Mouse (Mus musculus): ENCODE measurements at regions not wholly inside any gene's neighbourhood (a gene's known extent, or its start where the extent isn't known, plus 50 kb on each side); places are given as distances from the start of the nearest gene placed in this dataset.

DNA sequence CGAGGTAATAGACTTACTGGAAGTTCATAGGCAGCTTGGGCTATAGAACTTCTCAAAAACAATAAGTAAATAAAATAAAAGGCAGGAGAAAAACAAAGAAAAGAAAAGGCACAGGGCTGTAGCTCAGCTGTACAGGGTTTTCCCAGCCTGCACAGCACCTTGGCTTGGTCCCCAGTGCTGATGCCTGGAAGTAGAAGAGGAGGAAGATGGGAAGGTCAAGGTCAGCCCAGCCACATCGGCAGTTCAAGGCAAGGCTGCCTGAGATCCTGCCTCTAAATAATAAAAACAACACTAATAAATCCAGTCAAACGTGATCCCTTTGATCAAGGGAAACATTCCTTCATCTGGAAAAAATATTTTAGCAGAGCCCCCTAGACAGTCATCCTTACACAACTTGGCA lies 103.1 kb downstream of the Cenpf start:
- no peaks in the 10 kb centered on the region for H3K27me3 ChIP-seq (ENCODE audit: insufficient read depth, low read length)
- no peak overlapping the region for H3K9ac ChIP-seq (ENCODE audit: low read depth, low read length)
- DNase-seq (ENCODE audit: low spot score) (no peak), ATAC-seq (replicated peaks; ENCODE audit: low FRiP score, low read depth) (no peak)
- no peak for TF ChIP-seq CTCF (IDR thresholded peaks at IDR 0.05; ENCODE audit: low read depth)
- H3K9me3 ChIP-seq (replicated peaks; ENCODE audit: low read length), result no peaks in the 10 kb centered on the region
- H3K27ac ChIP-seq, result no peak overlapping the region
- H3K36me3 ChIP-seq (ENCODE audit: insufficient read depth, low read length), result no peaks in the 10 kb centered on the region
- WGBS, result 34% methylated on average over 3 of the region's 3 CpGs
- H3K4me1 ChIP-seq (replicated peaks; ENCODE audit: insufficient read depth, low read length), result no peaks in the 10 kb centered on the region
- H3K4me2 ChIP-seq (ENCODE audit: low read length), result no peak overlapping the region
- no peak overlapping the region for H3K4me3 ChIP-seq (replicated peaks; ENCODE audit: low read depth, low read length)

GRCm38 (mm10) chr1:189581427-189581826 lies 106.5 kb downstream of the Cenpf start:
- Histone ChIP-seq H3K36me3 (ENCODE audit: insufficient read depth, low read length) (no peaks in the 10 kb centered on the region), H3K4me2 (ENCODE audit: low read length) (no peak overlapping the region), H3K9ac (ENCODE audit: low read depth, low read length) (no peak overlapping the region), H3K27me3 (ENCODE audit: insufficient read depth, low read length) (no peaks in the 10 kb centered on the region), H3K27ac (no peak overlapping the region), H3K4me1 (replicated peaks; ENCODE audit: insufficient read depth, low read length) (no peaks in the 10 kb centered on the region), H3K9me3 (replicated peaks; ENCODE audit: low read length) (no peaks in the 10 kb centered on the region), H3K4me3 (replicated peaks; ENCODE audit: low read depth, low read length) (no peak overlapping the region)
- ATAC-seq (replicated peaks; ENCODE audit: low FRiP score, low read depth) (no peak), DNase-seq (ENCODE audit: low spot score) (no peak)
- WGBS, result 96% methylated on average over 4 of the region's 4 CpGs
- TF ChIP-seq CTCF (IDR thresholded peaks at IDR 0.05; ENCODE audit: low read depth), result no peak

DNA sequence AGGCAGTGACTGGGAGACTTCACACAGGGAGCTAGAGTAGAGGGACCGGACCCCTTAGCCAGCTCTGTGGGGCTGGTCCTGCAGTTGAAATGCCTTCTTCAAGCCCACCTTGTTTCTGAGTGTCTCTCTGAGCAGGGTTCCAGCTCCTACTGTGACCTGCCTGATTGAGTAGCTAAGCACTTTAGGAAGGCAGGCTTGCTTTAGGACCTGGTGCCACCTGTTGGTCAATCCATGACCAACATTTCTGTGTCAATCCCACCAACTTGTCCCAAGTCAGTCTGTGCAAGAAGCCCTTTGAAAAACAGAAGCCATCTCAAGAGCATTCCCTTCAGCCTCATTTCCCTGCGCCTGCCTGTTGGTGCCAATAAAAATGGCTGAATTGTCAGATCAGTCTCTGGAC lies 108.5 kb downstream of the Cenpf start:
- H3K9ac ChIP-seq (ENCODE audit: low read depth, low read length), result no peak overlapping the region
- no peaks in the 10 kb centered on the region for H3K9me3 ChIP-seq (replicated peaks; ENCODE audit: low read length)
- no peak overlapping the region for H3K27ac ChIP-seq
- no peaks in the 10 kb centered on the region for H3K27me3 ChIP-seq (ENCODE audit: insufficient read depth, low read length)
- no peak overlapping the region for H3K4me3 ChIP-seq (replicated peaks; ENCODE audit: low read depth, low read length)
- 66% methylated on average over 2 of the region's 2 CpGs for WGBS
- H3K36me3 ChIP-seq (ENCODE audit: insufficient read depth, low read length), result no peaks in the 10 kb centered on the region
- peak; percentile 87 for TF ChIP-seq CTCF (IDR thresholded peaks at IDR 0.05; ENCODE audit: low read depth)
- peak; percentile 86 for DNase-seq (ENCODE audit: low spot score)
- no peak for ATAC-seq (replicated peaks; ENCODE audit: low FRiP score, low read depth)
- no peak overlapping the region for H3K4me2 ChIP-seq (ENCODE audit: low read length)
- H3K4me1 ChIP-seq (replicated peaks; ENCODE audit: insufficient read depth, low read length), result no peaks in the 10 kb centered on the region

DNA sequence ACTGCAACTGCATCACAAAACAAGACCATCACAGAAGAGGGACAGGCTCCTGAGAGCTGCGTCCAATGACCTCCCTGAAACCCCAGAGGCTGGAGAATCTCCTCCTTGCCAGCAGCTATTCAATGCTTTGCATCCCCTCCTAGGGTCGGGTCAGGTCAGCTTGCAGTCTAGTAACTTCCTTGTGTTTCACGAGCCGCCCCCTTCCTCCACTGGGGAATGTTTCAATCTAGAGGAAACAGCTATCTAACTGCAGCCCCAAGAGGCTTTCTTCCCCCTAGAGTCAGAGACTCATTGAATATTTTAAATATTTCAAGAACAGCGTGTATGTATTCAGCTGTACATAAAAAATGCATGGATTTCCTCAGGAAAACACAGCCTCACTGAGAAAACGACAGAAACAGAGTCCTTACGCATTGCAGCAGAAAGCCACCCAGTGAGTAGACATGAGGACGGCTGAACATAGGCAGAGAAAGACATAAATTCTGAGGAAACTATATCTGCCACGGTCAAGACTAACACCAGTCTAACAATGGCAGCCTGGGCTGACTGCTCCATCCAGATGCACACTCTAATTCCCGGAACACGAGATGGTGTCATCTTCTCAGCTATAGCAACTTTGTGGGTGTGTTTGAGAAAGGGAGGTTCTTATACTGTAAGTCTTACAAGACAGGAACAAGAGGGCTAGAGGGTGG lies 111.4 kb downstream of the Cenpf start:
- peak; percentile 90 for DNase-seq (ENCODE audit: low spot score)
- no peak; the same call in 1 of the 2 replicates for TF ChIP-seq CTCF (IDR thresholded peaks at IDR 0.05; ENCODE audit: low read depth)

DNA sequence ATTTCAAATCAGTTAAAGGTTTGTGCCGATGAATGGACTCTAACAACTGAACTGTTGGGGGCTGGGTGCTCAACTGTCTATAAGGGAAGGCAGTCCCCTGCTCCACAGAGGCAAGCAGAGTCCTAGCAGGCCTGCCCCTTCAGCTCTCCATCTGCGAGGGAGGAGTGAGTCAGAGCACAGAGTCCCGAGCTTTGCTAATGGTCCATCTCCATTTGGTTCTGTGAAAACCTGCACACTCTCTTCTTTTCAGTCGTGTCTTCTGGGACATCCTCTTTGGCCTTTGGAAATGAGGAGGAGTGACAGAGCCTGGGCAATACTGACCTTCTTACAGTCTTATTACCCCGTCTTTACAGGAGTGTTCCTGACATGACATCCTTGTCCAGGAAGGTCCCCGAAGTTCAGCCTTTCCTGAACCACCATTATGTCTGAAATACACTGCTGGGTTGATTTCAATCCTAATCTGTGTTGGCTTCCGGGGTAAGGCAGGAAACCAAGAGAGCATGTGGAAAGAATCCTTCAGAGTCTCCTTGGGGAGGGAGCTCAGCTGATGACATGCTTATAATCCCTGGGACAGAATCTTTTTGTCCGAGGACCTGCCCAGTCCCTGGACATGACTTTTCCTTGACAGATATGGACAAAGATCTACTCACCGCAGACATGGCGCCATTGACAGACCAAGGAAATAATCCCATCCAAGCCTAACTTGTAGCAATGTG lies 112.2 kb downstream of the Cenpf start:
- no peak overlapping the region for H3K4me3 ChIP-seq (replicated peaks; ENCODE audit: low read depth, low read length)
- ATAC-seq (replicated peaks; ENCODE audit: low FRiP score, low read depth) (no peak), DNase-seq (ENCODE audit: low spot score) (no peak)
- no peaks in the 10 kb centered on the region for H3K27me3 ChIP-seq (ENCODE audit: insufficient read depth, low read length)
- H3K9ac ChIP-seq (ENCODE audit: low read depth, low read length), result no peak overlapping the region
- no peaks in the 10 kb centered on the region for H3K9me3 ChIP-seq (replicated peaks; ENCODE audit: low read length)
- no peaks in the 10 kb centered on the region for H3K4me1 ChIP-seq (replicated peaks; ENCODE audit: insufficient read depth, low read length)
- H3K27ac ChIP-seq, result peak overlapping the region; percentile 42; the same call in 1 of the 2 replicates
- no peak for TF ChIP-seq CTCF (IDR thresholded peaks at IDR 0.05; ENCODE audit: low read depth)
- no peak overlapping the region for H3K4me2 ChIP-seq (ENCODE audit: low read length)
- H3K36me3 ChIP-seq (ENCODE audit: insufficient read depth, low read length), result no peaks in the 10 kb centered on the region
- 80% methylated on average over 10 of the region's 10 CpGs for WGBS

More for the DNA sequence above, 111.4 kb downstream of the Cenpf start:
- Histone ChIP-seq H3K36me3 (ENCODE audit: insufficient read depth, low read length) (no peaks in the 10 kb centered on the region), H3K4me3 (replicated peaks; ENCODE audit: low read depth, low read length) (no peak overlapping the region), H3K4me2 (ENCODE audit: low read length) (no peak overlapping the region), H3K9ac (ENCODE audit: low read depth, low read length) (no peak overlapping the region), H3K27me3 (ENCODE audit: insufficient read depth, low read length) (no peaks in the 10 kb centered on the region), H3K27ac (peak overlapping the region; percentile 70), H3K9me3 (replicated peaks; ENCODE audit: low read length) (no peaks in the 10 kb centered on the region), H3K4me1 (replicated peaks; ENCODE audit: insufficient read depth, low read length) (no peaks in the 10 kb centered on the region)
- ATAC-seq (replicated peaks; ENCODE audit: low FRiP score, low read depth), result no peak
- 26% methylated on average over 11 of the region's 11 CpGs for WGBS

DNA sequence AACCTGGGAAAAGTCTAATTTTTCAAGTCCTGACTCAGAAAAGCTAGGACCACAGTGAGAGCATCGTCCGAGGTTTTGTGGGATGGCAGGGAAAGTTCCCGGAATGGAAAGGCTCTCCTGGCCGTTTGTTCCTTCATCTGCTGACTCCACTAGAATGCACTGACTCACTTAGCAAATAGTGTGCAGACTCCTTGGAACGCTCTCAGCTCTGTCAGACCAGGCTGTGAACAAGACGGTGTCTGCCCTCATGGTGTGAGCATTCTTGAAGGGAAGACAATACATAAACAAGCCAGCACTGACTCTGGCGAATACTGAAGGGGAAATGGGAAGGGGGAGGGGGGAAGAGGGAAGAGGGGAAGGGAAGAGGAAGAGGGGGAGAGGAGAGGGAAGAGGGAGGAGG lies 121.4 kb downstream of the Cenpf start:
- no peak for TF ChIP-seq CTCF (IDR thresholded peaks at IDR 0.05; ENCODE audit: low read depth)
- Histone ChIP-seq H3K9ac (ENCODE audit: low read depth, low read length) (no peak overlapping the region), H3K4me2 (ENCODE audit: low read length) (no peak overlapping the region), H3K27ac (no peak overlapping the region), H3K4me3 (replicated peaks; ENCODE audit: low read depth, low read length) (no peak overlapping the region), H3K36me3 (ENCODE audit: insufficient read depth, low read length) (no peaks in the 10 kb centered on the region), H3K4me1 (replicated peaks; ENCODE audit: insufficient read depth, low read length) (no peaks in the 10 kb centered on the region), H3K27me3 (ENCODE audit: insufficient read depth, low read length) (no peaks in the 10 kb centered on the region), H3K9me3 (replicated peaks; ENCODE audit: low read length) (no peaks in the 10 kb centered on the region)
- 37% methylated on average over 7 of the region's 7 CpGs for WGBS
- no peak for DNase-seq (ENCODE audit: low spot score)
- ATAC-seq (replicated peaks; ENCODE audit: low FRiP score, low read depth), result no peak
